Mouse (Mus musculus) MEL (cell line): ENCODE results near the gene Crlf3.

Source experiments
- CHD1 ChIP-seq: IDR thresholded peaks from 2 replicates; pipeline ENCODE4 v1.6.1; 2012; ENCODE audit warnings: low read depth, mild to moderate bottlenecking, inconsistent platforms, low read length, improper control_type of control experiment
- CTCF ChIP-seq, 3 experiments: IDR thresholded peaks in 2 of 3; conservative IDR thresholded peaks in 1 of 3; 2 replicates each; pipeline ENCODE4 v1.5.1; 2011 to 2012; ENCODE audit warnings: low read length in 3 of 3, low read depth in 2 of 3, mild to moderate bottlenecking in 2 of 3, improper control_type of control experiment in 1 of 3, inconsistent platforms in 1 of 3, mixed read lengths in 1 of 3, moderate library complexity in 1 of 3; ENCODE audit not compliant: control insufficient read depth in 1 of 3, insufficient read depth in 1 of 3, poor library complexity in 1 of 3, severe bottlenecking in 1 of 3
- EP300 ChIP-seq, 2 experiments: IDR thresholded peaks; 2 replicates each; pipeline ENCODE4 v1.6.1; 2011; ENCODE audit warnings: improper control_type of control experiment in 2 of 2, low read length in 2 of 2, low read depth in 1 of 2, mild to moderate bottlenecking in 1 of 2
- GABPA ChIP-seq: IDR thresholded peaks from 2 replicates; pipeline ENCODE4 v1.6.1; 2012; ENCODE audit warnings: low read depth, mild to moderate bottlenecking, inconsistent platforms, low read length, improper control_type of control experiment, moderate library complexity
- MAFK ChIP-seq: IDR thresholded peaks from 2 replicates; pipeline ENCODE4 v1.6.1; 2011; ENCODE audit warnings: low read depth, mild to moderate bottlenecking, low read length, improper control_type of control experiment, borderline replicate concordance
- MAX ChIP-seq: IDR thresholded peaks from 2 replicates; pipeline ENCODE4 v1.6.1; 2011; ENCODE audit warnings: low read length, improper control_type of control experiment
- MXI1 ChIP-seq: IDR thresholded peaks from 2 replicates; pipeline ENCODE4 v1.6.1; 2011; ENCODE audit warnings: mild to moderate bottlenecking, low read depth, low read length, improper control_type of control experiment
- POLR2A ChIP-seq, 2 experiments: IDR thresholded peaks; 2 replicates each; pipeline ENCODE4 v1.6.1; 2011 to 2012; ENCODE audit warnings: low read length in 2 of 2, mild to moderate bottlenecking in 2 of 2, control low read depth in 1 of 2, improper control_type of control experiment in 1 of 2, low read depth in 1 of 2, moderate library complexity in 1 of 2; ENCODE audit not compliant: control insufficient read depth in 1 of 2, insufficient read depth in 1 of 2, poor library complexity in 1 of 2
- POLR2AphosphoS5 ChIP-seq: IDR thresholded peaks from 2 replicates; pipeline ENCODE4 v1.6.1; 2012; ENCODE audit warnings: low read depth, borderline replicate concordance, mild to moderate bottlenecking, inconsistent platforms, low read length, moderate library complexity, mixed read lengths
- RAD21 ChIP-seq: IDR thresholded peaks from 2 replicates; pipeline ENCODE4 v1.6.1; 2011; ENCODE audit warnings: mild to moderate bottlenecking, low read depth, low read length, improper control_type of control experiment
- SIN3A ChIP-seq: IDR thresholded peaks from 2 replicates; pipeline ENCODE4 v1.6.1; 2012; ENCODE audit warnings: low read length, improper control_type of control experiment, inconsistent platforms
- USF1 ChIP-seq: IDR thresholded peaks from 2 replicates; pipeline ENCODE4 v1.6.1; 2014; ENCODE audit warnings: low read depth, mild to moderate bottlenecking, inconsistent platforms, low read length, improper control_type of control experiment, moderate library complexity
- USF2 ChIP-seq, 2 experiments: IDR thresholded peaks; 2 replicates each; pipeline ENCODE4 v1.6.1; 2011 to 2012; ENCODE audit warnings: improper control_type of control experiment in 2 of 2, low read length in 2 of 2, borderline replicate concordance in 1 of 2, inconsistent platforms in 1 of 2, low read depth in 1 of 2, mild to moderate bottlenecking in 1 of 2; ENCODE audit not compliant: insufficient read depth in 1 of 2

DNA sequence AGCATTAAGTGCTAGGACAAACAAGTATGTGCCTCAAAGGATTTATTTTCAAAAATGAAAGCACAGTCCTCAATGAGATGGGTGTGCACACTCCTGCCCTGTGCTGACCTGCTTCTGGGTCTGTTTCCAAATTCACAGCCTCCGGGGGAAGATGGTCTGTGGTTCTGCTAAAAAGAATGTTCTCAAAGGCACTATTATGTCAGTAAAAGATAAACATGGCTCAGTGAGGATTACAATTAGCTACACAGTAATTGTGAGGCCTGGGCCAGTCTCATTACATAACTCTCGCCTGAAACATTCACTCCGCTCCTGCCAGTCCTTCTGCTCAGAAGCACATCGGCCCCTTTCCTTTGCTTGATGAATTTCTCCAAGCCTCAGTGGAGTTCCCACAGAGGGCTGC, 18.6 kb downstream of the Crlf3 start:
- TF ChIP-seq SIN3A (no peak), CHD1 (no peak), GABPA (no peak), CTCF (IDR thresholded peaks at IDR 0.05 in 2 of 3, conservative IDR thresholded peaks at IDR 0.05 in 1 of 3; ENCODE audit: control insufficient read depth in 1 of 3, insufficient read depth in 1 of 3, low read depth in 2 of 3, low read length in 3 of 3, poor library complexity in 1 of 3, severe bottlenecking in 1 of 3) (no peak), EP300 (IDR thresholded peaks at IDR 0.05; ENCODE audit: low read depth in 1 of 2, low read length in 2 of 2) (no peak), USF1 (no peak), MAFK (no peak), MAX (no peak), USF2 (IDR thresholded peaks at IDR 0.05; ENCODE audit: borderline replicate concordance in 1 of 2, insufficient read depth in 1 of 2, low read depth in 1 of 2, low read length in 2 of 2) (no peak), POLR2A (IDR thresholded peaks at IDR 0.05; ENCODE audit: control insufficient read depth in 1 of 2, insufficient read depth in 1 of 2, low read depth in 1 of 2, low read length in 2 of 2, poor library complexity in 1 of 2) (no peak), MXI1 (no peak), POLR2AphosphoS5 (no peak), RAD21 (no peak)
